Mouse (Mus musculus) lung, postnatal 14 days (tissue): ENCODE results near the gene Efna5.

Source experiments
- DNase-seq: peaks from one replicate; pipeline ENCODE4 v3.0.0; 2021

Efna5 gene

GRCm38 (mm10) chr17:62785781-62786601 lies 95.1 kb downstream of the Efna5 start:
- DNase-seq = no peak

GRCm38 (mm10) chr17:62784274-62785171 lies 96.6 kb downstream of the Efna5 start:
- no peak for DNase-seq

DNA sequence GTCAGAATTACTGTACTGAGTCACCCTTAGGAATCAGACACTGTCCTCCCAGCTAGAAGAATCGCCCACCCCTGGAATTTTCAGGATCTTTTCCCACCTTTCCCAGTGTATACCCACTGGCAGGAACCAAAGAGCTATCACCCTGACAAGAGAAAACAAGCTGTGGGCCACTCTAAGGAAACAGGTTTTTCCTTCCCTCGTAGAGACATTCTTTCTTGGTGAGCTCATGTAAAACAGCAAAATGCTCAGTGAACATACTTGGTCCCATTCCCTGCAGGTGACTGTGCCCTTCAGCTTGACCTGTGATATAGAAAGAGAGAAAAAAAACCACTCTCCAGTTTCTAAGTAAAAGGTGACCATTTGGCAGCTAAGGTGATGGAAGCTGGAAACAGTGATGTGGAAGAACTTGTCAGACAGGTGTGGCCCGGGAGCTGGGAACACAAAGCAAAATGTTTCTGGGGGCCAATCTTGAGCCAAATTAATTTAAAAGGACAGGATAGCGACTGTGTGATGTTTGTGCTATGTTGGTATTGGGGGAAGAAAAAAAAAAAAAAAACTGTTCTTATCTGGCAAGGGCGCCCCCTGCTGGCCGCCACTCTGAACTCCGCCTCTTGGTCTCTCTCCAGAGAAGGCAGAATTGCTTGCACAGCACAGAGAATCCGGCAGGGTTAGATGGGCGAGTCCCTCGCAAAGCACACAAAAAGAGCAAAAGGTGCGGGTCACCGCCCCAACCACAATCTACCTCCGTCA lies 97.4 kb downstream of the Efna5 start:
- peak; percentile 85 for DNase-seq

DNA sequence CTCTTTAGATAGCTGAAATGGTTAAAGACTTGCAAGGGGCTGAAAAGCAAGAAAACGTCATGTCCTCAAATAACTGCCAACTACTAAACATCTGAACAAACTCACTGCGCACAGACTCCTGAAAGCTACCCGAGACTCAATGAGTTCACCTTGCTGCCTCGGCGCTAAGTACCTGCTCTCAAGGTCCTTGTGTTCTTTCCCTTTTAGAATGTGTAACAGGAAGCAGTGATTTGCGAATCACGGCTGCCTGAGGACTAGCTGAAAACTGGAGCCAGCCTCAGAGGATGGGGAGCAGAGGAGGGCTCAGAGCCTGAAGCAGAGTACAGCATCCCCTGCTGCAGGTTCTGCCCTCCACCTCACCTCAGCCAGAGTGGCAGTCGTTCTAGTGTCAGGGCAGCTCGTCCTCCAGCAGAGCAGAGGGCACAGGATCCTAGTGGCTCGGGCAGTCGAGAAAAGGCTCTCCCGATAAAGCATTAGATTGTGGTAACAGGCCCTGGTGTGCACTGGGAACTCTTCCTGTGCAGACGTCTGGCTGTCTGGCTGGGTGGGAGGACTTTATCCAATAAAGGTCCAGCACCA lies 98.2 kb downstream of the Efna5 start:
- peak; percentile 15 for DNase-seq

DNA sequence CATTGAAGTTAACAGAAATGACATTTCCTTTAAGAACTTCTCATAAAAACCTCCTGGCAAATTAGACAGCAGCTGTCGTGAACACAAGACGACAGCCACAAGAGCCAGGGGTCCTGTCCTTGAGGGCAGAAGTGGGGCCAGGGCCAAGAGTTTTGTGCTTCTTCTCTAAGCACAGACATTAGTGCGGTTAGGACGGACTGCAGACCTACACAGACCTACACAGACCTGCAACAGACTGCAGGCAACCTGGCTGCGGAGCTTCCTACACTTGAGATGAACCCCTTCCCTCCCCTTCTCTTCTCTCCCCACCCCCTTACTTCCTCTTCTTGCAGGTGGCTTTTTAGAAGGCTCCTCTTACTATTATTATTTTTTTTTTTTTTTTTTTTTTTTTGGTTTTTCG lies 100.0 kb downstream of the Efna5 start:
- DNase-seq = no peak

DNA sequence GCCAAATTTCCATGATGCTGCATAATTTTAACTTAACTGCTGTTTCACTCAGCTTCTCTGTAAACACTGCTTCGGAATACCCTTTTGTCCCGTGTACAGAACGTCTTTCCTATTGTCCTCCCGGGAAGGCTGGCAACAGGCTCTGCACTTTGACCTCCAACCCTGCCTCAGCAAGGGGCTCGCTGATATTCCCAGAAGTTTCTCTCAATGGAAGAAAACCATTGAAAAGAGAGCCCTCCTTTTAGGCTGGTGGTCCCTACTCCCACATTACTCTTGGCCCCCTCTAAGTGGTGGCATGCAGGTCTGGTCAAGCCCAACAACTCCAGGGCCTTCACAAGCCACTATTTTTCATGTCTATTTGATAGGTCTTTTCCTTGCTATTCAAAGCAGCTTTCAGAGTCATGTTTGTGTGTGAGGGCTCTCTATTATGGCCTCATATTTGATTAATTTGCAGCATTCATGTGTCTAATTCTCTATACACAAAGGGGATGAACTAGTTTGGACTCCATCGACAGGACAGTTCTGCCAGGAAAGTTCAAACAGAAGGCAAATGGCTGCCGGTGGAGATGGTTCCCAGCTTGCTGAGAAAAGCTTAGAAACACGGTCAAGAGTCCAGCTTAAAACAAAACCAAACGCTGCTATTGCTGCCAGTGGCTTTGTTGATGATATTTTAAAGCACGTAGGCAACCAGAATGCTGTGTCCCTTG lies 103.1 kb downstream of the Efna5 start:
- DNase-seq = no peak

DNA sequence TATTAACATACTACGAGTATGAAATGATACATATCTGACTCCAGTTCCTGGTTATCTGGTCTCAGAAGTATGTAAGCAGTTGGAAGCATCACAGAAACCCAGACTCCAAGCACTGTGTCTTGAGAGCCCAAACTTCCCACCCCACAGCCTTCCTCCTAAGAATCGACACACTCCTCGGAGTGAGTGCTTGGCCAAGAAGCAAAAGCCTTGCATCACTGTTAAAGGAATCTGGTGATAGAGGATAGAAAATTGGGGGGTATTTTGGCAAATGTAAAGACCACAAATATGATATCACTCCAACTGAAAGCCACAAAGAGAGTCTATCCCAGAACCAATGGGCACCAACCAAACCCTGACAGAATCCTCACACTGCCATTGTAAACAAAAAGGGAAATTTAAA lies 104.4 kb downstream of the Efna5 start:
- no peak for DNase-seq

GRCm38 (mm10) chr17:62775976-62776375 lies 105.1 kb downstream of the Efna5 start:
- DNase-seq = peak; percentile 20

- no peak for DNase-seq
Observed at GRCm38 (mm10) chr17:62775401-62775800, 105.7 kb downstream of the Efna5 start.

- DNase-seq = no peak
Observed at GRCm38 (mm10) chr17:62774749-62775148, 106.4 kb downstream of the Efna5 start.

DNA sequence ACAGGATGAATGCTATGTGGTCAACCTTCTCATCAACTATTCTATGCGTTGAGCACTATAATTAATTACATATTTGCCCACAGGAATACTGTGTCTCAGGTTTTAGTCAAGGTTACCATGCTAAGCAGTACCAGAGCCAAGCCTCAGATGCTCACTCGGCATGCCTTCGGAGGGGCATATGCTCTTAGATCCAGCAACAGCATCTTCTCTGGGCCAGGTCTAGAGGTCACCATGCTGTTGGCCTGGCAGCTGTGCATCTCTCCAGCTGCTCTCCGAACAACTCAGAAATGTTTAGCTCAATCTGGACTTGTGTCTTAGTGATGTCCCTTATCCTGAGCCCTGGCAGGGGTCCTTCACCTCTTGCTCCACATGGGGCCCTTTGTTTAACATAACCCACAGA lies 114.4 kb downstream of the Efna5 start:
- DNase-seq = no peak

GRCm38 (mm10) chr17:62765165-62765564 lies 116.0 kb downstream of the Efna5 start:
- DNase-seq = no peak

GRCm38 (mm10) chr17:62756951-62757350 lies 124.2 kb downstream of the Efna5 start:
- DNase-seq = no peak

GRCm38 (mm10) chr17:62755635-62756034 lies 125.5 kb downstream of the Efna5 start:
- no peak for DNase-seq

- no peak for DNase-seq
Observed at GRCm38 (mm10) chr17:62754638-62755037, 126.5 kb downstream of the Efna5 start.

GRCm38 (mm10) chr17:62752381-62752889 lies 128.7 kb downstream of the Efna5 start:
- no peak for DNase-seq

- no peak for DNase-seq
Observed at GRCm38 (mm10) chr17:62750647-62751046, 130.5 kb downstream of the Efna5 start.

GRCm38 (mm10) chr17:62748803-62749619 lies 132.1 kb downstream of the Efna5 start:
- no peak for DNase-seq

- no peak for DNase-seq
Observed at GRCm38 (mm10) chr17:62747381-62747780, 133.7 kb downstream of the Efna5 start.

DNA sequence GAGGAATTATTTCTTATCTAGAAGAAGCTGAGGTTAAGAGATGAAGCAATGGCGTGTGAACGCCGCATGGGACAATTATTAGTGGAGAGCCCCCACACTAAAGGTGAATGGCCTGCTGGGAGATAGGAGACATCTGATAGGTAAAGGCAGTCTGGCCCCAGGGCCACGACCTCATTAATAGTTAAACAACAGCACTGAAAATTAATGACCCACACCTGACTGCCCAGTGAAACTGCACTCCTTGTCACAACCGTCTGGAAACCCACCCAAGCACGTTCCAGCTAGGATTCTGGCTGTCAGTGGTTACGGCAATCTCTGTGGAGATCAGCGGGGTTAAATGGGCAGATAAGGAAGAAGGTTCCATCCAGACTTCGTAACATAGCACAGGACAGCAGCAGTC lies 134.3 kb downstream of the Efna5 start:
- no peak for DNase-seq

DNA sequence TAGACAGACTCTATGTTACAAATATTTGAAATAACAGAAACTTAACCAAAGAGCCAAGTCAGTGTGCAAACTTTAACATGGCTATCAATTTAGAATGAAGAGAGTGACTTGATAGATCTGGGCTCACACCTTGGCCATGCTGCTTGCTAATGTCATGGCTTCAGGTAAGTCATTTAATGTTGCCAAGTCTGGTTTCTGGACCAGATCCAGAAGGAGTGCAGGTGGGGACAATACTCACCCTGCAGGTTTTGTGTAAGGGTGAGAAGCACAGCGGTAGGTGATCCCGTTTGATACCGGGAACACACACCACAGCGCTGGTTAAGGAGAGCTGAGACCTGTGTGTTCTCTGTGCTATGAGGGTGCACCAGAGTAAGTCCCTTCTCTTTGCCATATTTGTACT lies 135.8 kb downstream of the Efna5 start:
- no peak for DNase-seq
